23 mouse cellular contexts compared by ENCODE assay signal in genomic region chr2:44631064-44631463, GRCm38 (mm10).
DNase-seq lines count a peak whose midpoint lies in the region; ATAC-seq and TF ChIP-seq lines count a peak whose summit lies in the region.
"Had no signal": no experiment of that assay in that cellular context is flagged by ENCODE, and none has a peak within 500 bp of the region (broad histone marks: within the 10 kb centered on the region; RNA-seq: fewer than 3 reads in every experiment).

No protein-coding gene starts in this region.

- intact Hi-C loops in heart, postnatal 36 days (cut with DNase I), result no loop called here

- H3K4me1 ChIP-seq in stomach, embryonic 14.5 days (ENCODE audit: control insufficient read depth, insufficient read depth, low read length), result 0 out of 2 replicates have a peak, but pooled peaks cover 3% of the 10 kb centered on the region
- no peaks in the 10 kb centered on the region for H3K4me1 ChIP-seq in stomach, postnatal 0 days (replicated peaks; ENCODE audit: control insufficient read depth, insufficient read depth)
- H3K4me1 ChIP-seq: embryonic facial prominence, embryonic 12.5 days; heart, embryonic 15.5 days had no signal

- H3K9ac ChIP-seq in stomach, embryonic 14.5 days (replicated peaks; ENCODE audit: low read depth, low read length), result no peak overlapping the region
- no peak overlapping the region for H3K9ac ChIP-seq in stomach, postnatal 0 days (ENCODE audit: low read length)
- H3K9ac ChIP-seq: embryonic facial prominence, embryonic 12.5 days; forebrain, embryonic 13.5 days; heart, embryonic 15.5 days; hindbrain, embryonic 14.5 days had no signal

- H3K4me3 ChIP-seq in stomach, embryonic 14.5 days (ENCODE audit: low read depth, low read length), result no peak overlapping the region
- H3K4me3 ChIP-seq in stomach, postnatal 0 days (ENCODE audit: low read depth, low read length), result no peak overlapping the region
- H3K4me3 ChIP-seq: embryonic facial prominence, embryonic 12.5 days; forebrain, embryonic 13.5 days; heart, adult 2 months; heart, embryonic 15.5 days; hindbrain, embryonic 10.5 days had no signal

- H3K27ac ChIP-seq in stomach, embryonic 14.5 days (ENCODE audit: low read length), result peak overlapping the region; percentile 39; the same call in 1 of the 2 replicates
- no peak overlapping the region for H3K27ac ChIP-seq in stomach, postnatal 0 days (replicated peaks)
- H3K27ac ChIP-seq: embryonic facial prominence, embryonic 12.5 days; forebrain, embryonic 13.5 days; heart, adult 2 months; heart, embryonic 15.5 days; hindbrain, embryonic 10.5 days had no signal

- H3K27me3 ChIP-seq in stomach, embryonic 14.5 days (ENCODE audit: control insufficient read depth, insufficient read depth, low read length), result no peaks in the 10 kb centered on the region
- H3K27me3 ChIP-seq in stomach, postnatal 0 days (ENCODE audit: control insufficient read depth, insufficient read depth, low read length), result no peaks in the 10 kb centered on the region
- H3K27me3 ChIP-seq: embryonic facial prominence, embryonic 12.5 days; forebrain, embryonic 13.5 days; heart, embryonic 15.5 days had no signal

- WGBS in stomach, embryonic 14.5 days, result 66% methylated on average over 3 of the region's 3 CpGs
- 72% methylated on average over 3 of the region's 3 CpGs for WGBS in stomach, postnatal 0 days

- no peak for TF ChIP-seq CTCF in stomach, postnatal 0 days (IDR thresholded peaks at IDR 0.05; ENCODE audit: low read depth)

- no peaks in the 10 kb centered on the region for H3K9me3 ChIP-seq in stomach, embryonic 14.5 days (ENCODE audit: control insufficient read depth, low read depth, low read length)
- H3K9me3 ChIP-seq in stomach, postnatal 0 days (ENCODE audit: control insufficient read depth, low read length), result no peaks in the 10 kb centered on the region
- H3K9me3 ChIP-seq: embryonic facial prominence, embryonic 12.5 days; forebrain, embryonic 13.5 days; heart, embryonic 15.5 days; hindbrain, embryonic 10.5 days had no signal

- no peaks in the 10 kb centered on the region for H3K36me3 ChIP-seq in stomach, embryonic 14.5 days (ENCODE audit: control insufficient read depth, insufficient read depth, low read length)
- no peaks in the 10 kb centered on the region for H3K36me3 ChIP-seq in stomach, postnatal 0 days (ENCODE audit: control insufficient read depth, insufficient read depth, low read length)
- H3K36me3 ChIP-seq: embryonic facial prominence, embryonic 12.5 days; heart, embryonic 15.5 days; hindbrain, embryonic 10.5 days had no signal

- H3K4me2 ChIP-seq in stomach, embryonic 14.5 days (replicated peaks; ENCODE audit: low read depth, low read length), result no peak overlapping the region
- H3K4me2 ChIP-seq in stomach, postnatal 0 days (replicated peaks; ENCODE audit: low read depth), result no peak overlapping the region
- H3K4me2 ChIP-seq: embryonic facial prominence, embryonic 12.5 days; forebrain, embryonic 13.5 days; heart, embryonic 11.5 days; heart, embryonic 15.5 days; hindbrain, embryonic 14.5 days had no signal

- peak; percentile 55 for DNase-seq in heart, adult 11 months
- DNase-seq in heart, postnatal 36 days, result no peak
- DNase-seq in kidney, postnatal 14 days, result peak; percentile 3
- DNase-seq in kidney, postnatal 36 days, result no peak
- no peak for DNase-seq in stomach, postnatal 0 days (ENCODE audit: low spot score)
- DNase-seq in adipocyte (ENCODE audit: low spot score), result peak; percentile 8
- DNase-seq in embryo, embryonic 10.5 days (ENCODE audit: low spot score), result no peak
- DNase-seq: adrenal gland, adult 2 months; adrenal gland, postnatal 25 days; cerebellum, adult 18-20 months; cerebellum, adult 9-11 months; embryo, embryonic 11 days; gastrocnemius, postnatal 10 days; heart, adult 2 months; heart, postnatal 14 days had no signal

- no peak for TF ChIP-seq EP300 in stomach, postnatal 0 days (optimal IDR thresholded peaks at IDR 0.05)

- ATAC-seq in stomach, embryonic 14.5 days (ENCODE audit: insufficient number of reproducible peaks, insufficient read depth, low FRiP score, low read depth), result no peak
- no peak for ATAC-seq in stomach, postnatal 0 days (ENCODE audit: low FRiP score, low TSS enrichment)
- ATAC-seq: activated CD4-positive, CD25-positive, alpha-beta regulatory T cell, adult 4 months; forebrain, embryonic 13.5 days had no signal

Comparison
In these comparisons a context has a peak if more than half of its experiments do, and no peak if none do; other contexts are left out.
1. DNase-seq: peak in heart, adult 11 months (single experiment), kidney, postnatal 14 days (single experiment) and adipocyte (single experiment); none in heart, postnatal 36 days (0 of 2), kidney, postnatal 36 days (0 of 2), stomach, postnatal 0 days (single experiment) and embryo, embryonic 10.5 days (single experiment).